Mouse (Mus musculus) cerebellum, adult 2 months (tissue): ENCODE measurements around the gene Cd47.

Experiments
- CTCF ChIP-seq: fragments of 200-500 bp; IDR thresholded peaks from 2 replicates; pipeline ENCODE4 v1.5.1; 2011; ENCODE audit warnings: low read depth, mild to moderate bottlenecking, control low read depth, low read length, moderate library complexity, borderline replicate concordance; ENCODE audit not compliant: insufficient read depth
- POLR2A ChIP-seq: fragments of 200-500 bp; IDR thresholded peaks from 2 replicates; pipeline ENCODE4 v1.6.1; 2011; ENCODE audit warnings: low read length, control low read depth, borderline replicate concordance; ENCODE audit not compliant: insufficient read depth

GRCm38 (mm10) chr16:49800996-49801395, 663 bp downstream of the Cd47 start:
- no peak for TF ChIP-seq CTCF
- no peak for TF ChIP-seq POLR2A
